Mouse (Mus musculus) left cerebral cortex, postnatal 36 days (tissue): ENCODE measurements around the gene Mlh3. TPM values are rescaled to one million over a fixed set of nuclear protein-coding genes. Genes with fewer than 3 reads are reported as not detected.
A peak's percentile ranks its signal among the peaks of the same experiment; 100 is the strongest.

Source experiments
- DNase-seq, 2 experiments: peaks; one replicate each; pipeline ENCODE4 v3.0.0; 2021 to 2022; ENCODE audit warnings: low spot score in 2 of 2, mixed read lengths in 1 of 2
- intact Hi-C: fragments of 180-260 bp; cut with DNase I; formaldehyde crosslinking; loops from one replicate; pipeline ENCODE4 v1.15.1; 2025
- total RNA-seq, 2 experiments: library from RNA; stranded (reverse); gene quantifications; 2 replicates each; pipeline ENCODE4 v1.2.3; 2021

Mlh3 gene
- total RNA-seq: 10 to 100 TPM; 15.5 to 17.5 TPM

- DNase-seq: peak; percentile 90 to 91
- intact Hi-C loops: no loop called here
Observed at GRCm38 (mm10) chr12:85270319-85270718, at the start of gene Mlh3. TSS of gene Mlh3 (minus strand) at chr12:85270599.

GRCm38 (mm10) chr12:85308651-85309050 lies 38.3 kb upstream of the Mlh3 start:
- no peak for DNase-seq
- intact Hi-C loops: no loop called here

- DNase-seq: peak; percentile 80 to 84
- intact Hi-C loops: loop anchor here (2.0 kb wide), 2 partner anchors 135 to 163 kb away; no protein-coding TSS in a partner anchor
Observed at GRCm38 (mm10) chr12:85305247-85305892, 35.0 kb upstream of the Mlh3 start.

GRCm38 (mm10) chr12:85304725-85305124 lies 34.3 kb upstream of the Mlh3 start:
- DNase-seq: no peak
- intact Hi-C loops: loop anchor here (2.0 kb wide), 2 partner anchors 134 to 162 kb away; no protein-coding TSS in a partner anchor

GRCm38 (mm10) chr12:85303256-85303655 lies 32.9 kb upstream of the Mlh3 start:
- DNase-seq: no peak

GRCm38 (mm10) chr12:85298835-85299180 lies 28.4 kb upstream of the Mlh3 start:
- intact Hi-C loops: no loop called here
- no peak for DNase-seq

More at GRCm38 (mm10) chr12:85303256-85303655, 32.9 kb upstream of the Mlh3 start:
- intact Hi-C loops: no loop called here

- no peak for DNase-seq
Observed at GRCm38 (mm10) chr12:85298127-85298834, 27.9 kb upstream of the Mlh3 start.

GRCm38 (mm10) chr12:85297345-85297997 lies 27.1 kb upstream of the Mlh3 start:
- DNase-seq: no peak
- intact Hi-C loops: no loop called here

More at GRCm38 (mm10) chr12:85298127-85298834, 27.9 kb upstream of the Mlh3 start:
- intact Hi-C loops: no loop called here

DNA sequence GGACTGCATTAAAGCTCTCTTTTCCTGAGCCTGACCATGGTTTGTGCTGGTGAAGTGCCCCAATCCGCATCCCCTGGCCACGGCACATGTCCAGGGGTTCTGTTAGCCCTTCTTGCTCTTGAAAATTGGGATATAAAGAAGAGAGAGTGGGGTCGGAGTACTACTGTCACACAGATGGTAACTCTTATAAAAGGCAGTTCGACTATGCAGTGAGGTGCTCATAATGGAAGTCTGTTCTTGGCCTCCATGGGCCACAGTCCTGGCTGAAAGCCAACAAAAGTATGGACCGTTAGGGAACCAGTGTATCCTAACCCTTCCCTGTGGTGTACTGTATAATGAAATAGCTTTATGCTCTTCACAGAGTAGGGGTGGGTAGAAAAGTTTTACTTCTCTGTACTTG lies 26.5 kb upstream of the Mlh3 start:
- intact Hi-C loops: no loop called here
- DNase-seq: no peak

GRCm38 (mm10) chr12:85295506-85295905 lies 25.1 kb upstream of the Mlh3 start:
- DNase-seq: no peak
- intact Hi-C loops: no loop called here

DNA sequence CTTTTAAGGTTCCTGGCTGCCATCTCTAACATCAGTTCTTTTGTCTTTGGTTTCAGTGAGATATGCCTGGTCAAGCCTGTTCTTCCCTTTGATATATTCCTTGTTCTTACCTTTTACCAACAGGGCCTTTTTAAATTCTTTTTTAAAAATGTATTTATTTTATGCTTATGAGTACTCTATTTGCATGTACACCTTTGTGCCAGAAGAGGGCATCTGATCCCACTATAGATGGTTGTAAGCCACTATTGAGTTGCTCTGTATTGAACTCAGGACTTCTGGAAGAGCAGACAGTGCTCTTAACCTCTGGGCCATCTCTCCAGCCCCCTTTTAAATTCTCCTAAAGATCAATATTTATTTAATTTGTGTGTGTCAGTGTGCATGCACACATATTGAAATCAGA lies 22.5 kb upstream of the Mlh3 start:
- DNase-seq: no peak
- intact Hi-C loops: no loop called here

DNA sequence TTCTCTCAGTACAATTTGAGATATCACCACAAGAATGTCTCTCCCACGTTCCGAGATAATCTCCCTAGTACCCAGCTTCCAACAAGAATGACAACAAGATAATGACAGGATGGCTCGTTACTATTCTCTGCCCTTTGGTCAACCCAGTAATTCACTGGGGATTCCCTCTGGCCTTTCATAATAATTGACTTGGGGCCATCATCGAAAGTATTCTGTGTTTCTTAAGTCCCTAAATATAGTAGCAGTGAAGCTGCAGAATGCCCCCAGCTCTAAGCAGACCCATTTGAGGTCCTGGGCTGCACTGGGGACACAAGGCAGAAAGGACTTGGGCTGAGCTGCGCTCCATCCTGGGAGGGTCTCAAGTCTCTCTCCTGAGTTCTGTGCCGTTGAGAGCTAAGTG lies 21.9 kb upstream of the Mlh3 start:
- no peak for DNase-seq
- intact Hi-C loops: no loop called here

GRCm38 (mm10) chr12:85291541-85291940 lies 21.1 kb upstream of the Mlh3 start:
- intact Hi-C loops: no loop called here
- no peak for DNase-seq

- intact Hi-C loops: no loop called here
- DNase-seq: no peak
Observed at GRCm38 (mm10) chr12:85290633-85291032, 20.2 kb upstream of the Mlh3 start.

GRCm38 (mm10) chr12:85289157-85290000 lies 19.0 kb upstream of the Mlh3 start:
- intact Hi-C loops: loop anchor here (5.0 kb wide), 1 partner anchor 142 kb away; no protein-coding TSS in a partner anchor
- no peak for DNase-seq

DNA sequence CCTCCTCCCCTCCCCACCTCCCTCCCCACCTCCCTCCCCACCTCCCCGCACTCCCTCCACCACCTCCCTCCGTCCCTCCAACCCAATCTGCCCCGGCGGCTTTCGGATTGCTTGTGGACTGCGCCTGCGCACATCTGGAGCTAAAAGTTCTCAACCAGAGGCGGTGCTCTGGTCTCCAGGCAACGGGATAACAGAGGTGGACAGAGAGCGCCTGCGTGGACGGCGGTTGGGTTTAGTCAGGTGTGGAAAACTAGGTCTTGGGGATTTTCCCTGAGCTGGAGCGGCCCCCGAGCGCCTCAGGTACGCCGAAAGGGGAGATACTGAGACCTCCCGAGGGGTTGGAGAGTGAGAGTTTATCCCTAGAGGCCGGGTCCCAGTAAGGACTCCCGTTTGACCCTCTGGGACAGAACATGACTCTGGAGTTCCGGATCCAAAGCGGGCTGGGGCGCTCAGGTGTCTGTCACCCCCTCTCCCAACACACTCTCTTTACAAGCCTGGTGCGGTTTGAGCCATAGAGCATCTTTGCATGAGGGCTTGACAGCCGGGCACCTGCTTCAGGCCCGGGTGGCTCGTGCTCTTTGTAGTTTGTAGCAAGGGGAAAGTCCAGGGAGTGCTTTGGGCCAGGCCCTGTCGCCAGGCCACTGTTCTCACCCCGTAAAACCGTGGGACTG lies 18.2 kb upstream of the Mlh3 start, which contains the start of gene Zc2hc1c:
TSS of gene Zc2hc1c (plus strand) at position 106 of the 671 bp plus-strand sequence.
- intact Hi-C loops: loop anchor here (5.0 kb wide), 1 partner anchor 141 kb away; no protein-coding TSS in a partner anchor
- DNase-seq: peak; percentile 80

DNA sequence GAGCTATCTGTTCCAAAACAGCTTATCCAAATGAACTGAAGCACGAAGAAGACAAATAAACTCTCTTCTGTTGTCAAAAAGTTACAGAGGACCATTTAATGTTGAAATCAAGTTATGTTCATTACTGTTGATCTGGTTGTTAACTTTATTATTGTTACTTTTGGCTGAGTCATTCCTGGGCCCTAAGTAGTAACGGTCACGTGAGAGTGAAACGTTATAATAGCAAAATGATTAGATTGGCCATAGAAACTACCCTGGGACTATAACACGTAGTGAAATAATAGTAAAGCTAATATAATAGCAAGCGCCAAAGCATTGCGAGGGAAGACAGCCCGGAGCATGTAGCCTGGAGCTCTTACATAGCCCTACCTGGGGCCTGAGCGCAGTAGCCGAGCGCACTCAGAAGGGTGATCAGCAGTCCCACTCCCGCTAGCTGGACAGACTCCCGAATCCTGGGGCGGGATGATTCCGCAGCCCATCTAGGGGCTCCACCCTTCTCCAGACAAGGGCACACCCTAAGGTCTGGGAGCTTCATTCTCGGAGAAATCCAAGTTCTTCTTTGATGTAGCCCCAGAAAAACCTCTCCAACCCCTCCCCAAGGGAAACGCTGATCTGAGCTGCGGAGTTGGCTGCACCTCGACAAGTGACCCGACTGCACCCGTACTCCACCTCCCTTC lies 17.5 kb upstream of the Mlh3 start, which contains the start of gene Acyp1:
TSS of gene Acyp1 (minus strand) at position 630 of the 677 bp plus-strand sequence.
- intact Hi-C loops: loop anchor here (5.0 kb wide), 1 partner anchor 141 kb away; no protein-coding TSS in a partner anchor
- DNase-seq: peak in 1 of 2 experiments; percentile 29

DNA sequence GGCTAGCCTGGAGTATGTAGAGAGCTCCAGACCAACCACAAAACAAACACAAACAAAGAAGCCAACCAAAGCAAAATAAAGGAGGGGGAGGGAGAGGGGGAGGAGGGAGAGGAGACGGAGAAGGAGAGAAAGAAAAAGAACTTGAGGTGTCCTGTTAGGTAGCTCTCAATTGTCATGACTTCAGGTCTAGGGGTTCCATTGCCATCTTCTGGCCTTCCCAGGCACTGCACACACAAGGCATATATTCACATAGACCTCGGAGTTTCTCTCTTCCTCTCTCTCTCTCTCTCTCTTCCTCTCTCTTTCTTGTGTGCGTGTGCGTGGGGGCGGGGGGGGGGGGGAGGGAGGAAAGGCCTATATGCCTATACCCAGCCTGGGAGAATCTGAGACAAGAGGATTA lies 16.5 kb upstream of the Mlh3 start:
- intact Hi-C loops: loop anchor here (5.0 kb wide), 1 partner anchor 140 kb away; no protein-coding TSS in a partner anchor
- no peak for DNase-seq
